Mouse (Mus musculus) intestine, embryonic 16.5 days (tissue): Measurements from ENCODE around the gene Gm20388. TPM values are rescaled to one million over a fixed set of nuclear protein-coding genes. Genes with fewer than 3 reads are reported as not detected.

Source experiments
- ATAC-seq: fragments of 200-750 bp; cut with Nextera tagmentation; 2 replicates; pipeline ENCODE4 v1.8.0; 2017; ENCODE audit warnings: moderate TSS enrichment, moderate library complexity
- H3K27ac ChIP-seq: fragments of 300-500 bp; sonication (generic); 2 replicates; pipeline ENCODE4 v1.5.1; 2014; ENCODE audit warnings: mild to moderate bottlenecking, low read length
- H3K27me3 ChIP-seq: fragments of 300-500 bp; sonication (generic); replicated peaks from 2 replicates; pipeline ENCODE4 v1.6.1; 2014; ENCODE audit warnings: low read length, control low read depth, mixed read lengths; ENCODE audit not compliant: control insufficient read depth, insufficient read depth
- H3K36me3 ChIP-seq: fragments of 300-500 bp; sonication (generic); 2 replicates; pipeline ENCODE4 v1.6.1; 2014; ENCODE audit warnings: low read length, control low read depth; ENCODE audit not compliant: control insufficient read depth, insufficient read depth
- H3K4me1 ChIP-seq: fragments of 300-500 bp; sonication (generic); 2 replicates; pipeline ENCODE4 v1.6.1; 2014; ENCODE audit warnings: low read length, control low read depth, mixed read lengths; ENCODE audit not compliant: control insufficient read depth, insufficient read depth
- H3K4me2 ChIP-seq: fragments of 300-500 bp; sonication (generic); 2 replicates; pipeline ENCODE4 v1.6.1; 2014; ENCODE audit warnings: low read depth, low read length, control low read depth
- H3K4me3 ChIP-seq: fragments of 300-500 bp; sonication (generic); 2 replicates; pipeline ENCODE4 v1.5.1; 2014; ENCODE audit warnings: mild to moderate bottlenecking, low read length
- H3K9ac ChIP-seq: fragments of 300-500 bp; sonication (generic); 2 replicates; pipeline ENCODE4 v1.6.1; 2014; ENCODE audit warnings: low read depth, low read length
- H3K9me3 ChIP-seq: fragments of 300-500 bp; sonication (generic); 2 replicates; pipeline ENCODE4 v1.6.1; 2016; ENCODE audit warnings: low read length, control low read depth; ENCODE audit not compliant: control insufficient read depth
- WGBS: fragments of 180-500 bp; shearing (Covaris S2); extraction: QIAGEN DNeasy Blood & Tissue Kit; methylation state at CpG from one replicate; pipeline ENCODE4 v1.1.7; 2014; 5-methylcytosine and 5-hydroxymethylcytosine counted together
- polyA plus RNA-seq: library from polyadenylated mRNA; unstranded; fragments of >200 nt; fragmentation: Nextera tagmentation; extraction: Ambion mirVana; gene quantifications from 2 replicates; pipeline ENCODE4 v1.2.1, GENCODE M21; 2015

The Gm20388 gene
- polyA plus RNA-seq, 1 experiment from 2014 or later: 5.8 TPM

DNA sequence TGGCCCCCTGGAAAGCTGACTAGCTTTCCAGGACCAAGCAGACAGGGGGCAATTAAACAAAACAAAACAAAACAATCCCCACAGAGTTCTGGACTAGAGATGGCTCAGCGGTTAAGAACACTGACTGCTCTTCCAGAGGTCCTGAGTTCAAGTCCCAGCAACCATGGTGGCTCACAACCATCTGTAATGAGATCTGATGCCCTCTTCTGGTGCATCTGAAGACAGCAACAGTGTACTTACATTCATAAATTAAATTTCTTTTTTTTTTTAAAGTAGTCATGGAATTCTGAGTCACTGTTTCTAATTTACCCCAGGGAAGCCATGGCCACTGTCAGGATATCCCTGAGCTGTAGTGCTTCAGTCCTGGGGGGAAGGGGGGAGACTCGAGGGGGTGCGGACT, 703.9 kb downstream of the Gm20388 start:
- WGBS: 90% methylated on average over 3 of the region's 3 CpGs
- Histone ChIP-seq H3K9me3 (no peaks in the 10 kb centered on the region; the same call in 1 of the 2 replicates), H3K9ac (no peak overlapping the region), H3K27ac (no peak overlapping the region), H3K4me3 (no peak overlapping the region), H3K4me2 (no peak overlapping the region), H3K4me1 (no peaks in the 10 kb centered on the region), H3K27me3 (no peaks in the 10 kb centered on the region), H3K36me3 (no peaks in the 10 kb centered on the region)
- no peak for ATAC-seq

DNA sequence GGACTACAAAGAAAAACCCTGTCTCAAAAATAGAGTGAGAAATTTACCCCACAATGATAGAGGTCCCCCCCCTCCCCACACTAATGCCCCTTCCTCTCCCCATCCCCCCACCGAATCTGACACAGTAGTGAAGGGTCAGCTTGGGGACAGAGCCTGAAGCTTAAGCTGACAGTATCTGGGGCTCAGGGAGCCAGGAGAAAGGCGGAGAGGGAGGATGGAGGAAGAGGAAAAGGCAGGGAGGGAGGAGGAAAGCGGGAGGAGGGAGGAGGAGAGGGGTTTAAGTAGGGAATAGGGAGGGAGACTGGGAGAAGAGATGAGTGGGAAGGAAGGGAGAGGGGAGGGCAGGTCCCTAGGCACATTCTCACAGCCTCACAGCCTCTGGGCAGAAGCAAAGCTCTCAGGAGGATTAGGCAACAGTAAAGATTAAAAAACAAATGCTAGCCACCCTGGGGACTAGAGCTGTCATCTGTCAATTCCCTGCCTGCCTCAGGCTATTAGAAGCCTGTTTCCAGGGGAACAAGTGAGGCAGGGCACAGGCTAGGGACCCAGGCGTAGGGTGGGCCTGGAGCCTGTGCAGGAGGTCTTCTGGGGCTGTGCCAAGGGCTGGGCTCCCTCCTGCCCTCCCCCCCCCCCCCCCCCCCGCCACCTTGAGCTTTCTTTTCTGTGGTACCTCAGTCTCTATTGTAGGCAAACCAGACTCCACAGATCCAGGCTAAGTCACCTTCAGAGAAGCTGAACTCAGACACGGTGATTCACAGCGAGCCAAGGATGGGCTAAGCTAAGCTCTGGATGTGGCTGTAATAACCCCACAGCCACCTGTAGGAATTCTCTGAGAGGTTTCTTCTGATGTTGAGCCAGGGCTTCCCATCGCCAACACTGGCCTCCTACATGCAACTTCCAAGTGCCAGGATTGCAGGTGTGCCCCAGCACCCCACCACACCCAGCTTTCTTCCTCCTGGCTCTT, 706.3 kb downstream of the Gm20388 start:
- Histone ChIP-seq H3K9me3 (no peaks in the 10 kb centered on the region), H3K4me1 (no peaks in the 10 kb centered on the region), H3K36me3 (no peaks in the 10 kb centered on the region), H3K27me3 (no peaks in the 10 kb centered on the region), H3K4me3 (no peak overlapping the region), H3K9ac (no peak overlapping the region), H3K27ac (no peak overlapping the region), H3K4me2 (no peak overlapping the region)
- ATAC-seq: no peak
- WGBS: 49% methylated on average over 7 of the region's 8 CpGs

DNA sequence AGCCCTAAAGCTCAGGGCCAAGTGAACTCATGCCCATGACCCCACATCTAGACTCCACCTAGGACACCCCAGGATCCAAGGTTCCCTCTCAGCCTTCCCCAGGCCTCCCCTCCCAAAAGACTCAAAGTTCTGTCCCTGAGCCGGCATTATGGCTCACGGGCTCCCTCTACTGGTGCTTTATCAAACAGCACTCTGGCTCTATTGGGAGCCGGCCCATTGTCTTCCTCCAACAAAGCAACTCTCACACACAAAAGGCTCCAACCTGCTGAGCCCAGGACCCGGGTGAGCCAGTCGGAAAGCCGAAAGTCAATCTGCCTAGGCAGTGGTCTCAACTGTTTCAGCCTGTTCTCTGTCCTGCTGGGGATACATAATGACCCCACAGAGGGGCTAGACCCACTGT, 707.5 kb downstream of the Gm20388 start:
- no peak overlapping the region for H3K4me2 ChIP-seq
- no peak overlapping the region for H3K27ac ChIP-seq
- no peaks in the 10 kb centered on the region for H3K9me3 ChIP-seq
- no peak overlapping the region for H3K4me3 ChIP-seq
- H3K4me1 ChIP-seq: no peaks in the 10 kb centered on the region
- no peaks in the 10 kb centered on the region for H3K27me3 ChIP-seq
- H3K9ac ChIP-seq: no peak overlapping the region
- WGBS: 0% methylated on average over 6 of the region's 6 CpGs
- ATAC-seq: peak; percentile 23; the same call in 1 of the 2 replicates
- no peaks in the 10 kb centered on the region for H3K36me3 ChIP-seq

DNA sequence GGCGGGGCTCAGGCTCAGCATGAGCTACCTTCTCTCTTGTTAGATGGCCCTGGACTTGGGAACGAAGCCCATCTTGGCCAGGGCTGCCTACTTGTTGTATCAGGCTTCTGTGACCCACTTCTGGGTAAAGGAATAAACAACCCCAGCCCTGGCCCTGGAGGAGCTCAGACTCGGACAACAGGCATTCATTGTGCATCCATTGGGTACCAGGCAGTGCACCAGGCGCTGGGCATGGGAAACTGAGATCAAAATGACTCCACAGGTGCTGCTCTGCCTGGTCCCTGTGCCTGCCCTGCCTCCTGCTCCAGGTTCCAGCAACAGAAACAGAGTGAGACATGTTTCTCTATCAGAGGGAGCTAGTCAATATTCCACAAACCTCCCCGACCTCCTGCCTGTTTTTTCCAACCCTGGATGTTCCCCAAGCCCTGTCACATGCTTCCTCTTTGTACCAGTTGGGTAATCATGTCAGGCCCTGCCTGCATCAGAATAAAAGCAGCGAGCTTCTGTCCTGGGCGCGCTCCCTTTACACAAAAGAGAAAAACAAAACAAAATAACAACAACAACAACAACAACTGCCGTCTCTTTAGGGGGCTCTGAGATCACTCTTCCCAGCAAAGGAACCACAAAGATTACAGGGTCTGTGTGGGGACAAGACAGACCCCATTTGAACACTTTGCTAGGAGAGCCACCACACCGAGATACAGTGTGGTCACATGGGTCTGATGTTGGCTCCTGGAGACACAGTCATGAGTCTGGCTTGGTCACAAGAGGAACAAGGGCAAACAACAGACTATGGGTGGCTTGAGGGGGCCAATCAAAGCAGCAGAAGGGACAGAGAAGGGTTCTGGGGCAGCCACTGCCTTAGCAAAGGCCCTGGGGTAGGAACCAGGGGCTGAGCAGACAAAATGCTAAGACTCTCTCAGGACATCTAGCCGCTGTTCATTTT, 708.9 kb downstream of the Gm20388 start:
- 74% methylated on average over 11 of the region's 11 CpGs for WGBS
- Histone ChIP-seq H3K4me1 (no peaks in the 10 kb centered on the region), H3K9me3 (no peaks in the 10 kb centered on the region), H3K4me3 (no peak overlapping the region), H3K4me2 (no peak overlapping the region), H3K36me3 (no peaks in the 10 kb centered on the region), H3K27ac (no peak overlapping the region), H3K9ac (no peak overlapping the region), H3K27me3 (no peaks in the 10 kb centered on the region)
- no peak for ATAC-seq

DNA sequence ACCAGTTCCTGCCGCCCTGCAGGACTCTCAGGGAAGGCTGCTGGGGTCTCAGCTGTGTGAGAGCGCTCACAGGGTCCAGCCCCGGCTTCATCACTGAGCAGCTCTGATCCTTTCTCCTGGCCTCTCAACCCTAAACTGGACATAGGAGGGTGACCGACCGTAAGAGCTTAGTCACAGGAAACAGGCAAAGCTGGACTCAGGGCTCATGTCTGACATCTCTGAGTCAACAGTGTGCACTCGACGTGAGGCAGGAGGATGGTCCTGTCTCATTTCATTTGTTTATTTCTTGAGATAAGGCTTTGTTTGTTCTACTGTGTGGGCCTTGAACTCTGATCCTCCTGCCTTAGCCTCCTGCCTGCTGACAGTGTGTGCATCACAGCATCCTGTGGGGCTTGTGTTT, 709.8 kb downstream of the Gm20388 start:
- H3K9ac ChIP-seq: no peak overlapping the region
- no peaks in the 10 kb centered on the region for H3K9me3 ChIP-seq
- H3K27me3 ChIP-seq: no peaks in the 10 kb centered on the region
- no peak for ATAC-seq
- no peak overlapping the region for H3K4me3 ChIP-seq
- no peak overlapping the region for H3K4me2 ChIP-seq
- no peak overlapping the region for H3K27ac ChIP-seq
- H3K36me3 ChIP-seq: no peaks in the 10 kb centered on the region
- WGBS: 35% methylated on average over 7 of the region's 7 CpGs
- H3K4me1 ChIP-seq: no peaks in the 10 kb centered on the region

DNA sequence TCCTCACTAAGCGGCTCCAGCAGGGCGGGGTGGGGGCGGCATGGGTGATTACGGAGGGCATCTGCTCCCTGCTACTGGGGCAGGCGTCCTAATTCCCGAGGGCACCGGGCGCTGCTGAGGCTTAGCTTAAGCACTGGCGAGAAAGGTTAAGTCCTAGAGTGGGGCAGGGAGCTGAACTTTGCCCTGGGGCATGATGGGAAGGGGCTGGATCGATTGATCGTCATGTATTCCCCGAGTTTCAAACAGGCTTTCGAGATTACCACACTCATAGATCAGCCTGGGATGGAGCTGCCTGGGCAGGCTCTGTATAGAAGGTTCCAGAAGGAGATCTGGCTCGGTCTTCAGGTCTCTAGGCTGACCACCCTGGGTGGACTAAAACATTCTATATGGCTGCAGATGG, 711.5 kb downstream of the Gm20388 start:
- no peak overlapping the region for H3K4me3 ChIP-seq
- ATAC-seq: no peak
- no peaks in the 10 kb centered on the region for H3K9me3 ChIP-seq
- H3K4me1 ChIP-seq: no peaks in the 10 kb centered on the region
- no peak overlapping the region for H3K27ac ChIP-seq
- no peak overlapping the region for H3K9ac ChIP-seq
- 66% methylated on average over 14 of the region's 14 CpGs for WGBS
- no peak overlapping the region for H3K4me2 ChIP-seq
- no peaks in the 10 kb centered on the region for H3K27me3 ChIP-seq
- H3K36me3 ChIP-seq: no peaks in the 10 kb centered on the region

DNA sequence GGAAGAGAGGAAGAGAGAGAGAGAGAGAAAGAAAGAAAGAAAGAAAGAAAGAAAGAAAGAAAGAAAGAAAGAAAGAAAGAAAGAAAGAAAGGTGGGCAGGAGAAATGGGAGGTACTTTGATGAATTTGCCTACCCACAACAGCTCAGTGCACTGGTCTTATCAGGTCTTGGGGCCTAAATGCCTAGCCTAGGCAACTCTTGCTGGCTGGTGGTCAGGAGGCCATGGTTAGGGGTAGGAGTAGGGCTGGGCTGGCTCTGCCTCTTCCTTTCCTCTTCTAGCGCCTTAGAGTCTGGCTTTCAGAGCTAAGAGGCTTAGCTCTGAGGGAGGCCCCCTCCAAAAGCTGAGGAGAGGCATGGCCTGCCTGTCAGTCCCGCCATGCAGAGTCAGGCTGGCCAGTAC, 713.0 kb downstream of the Gm20388 start:
- Histone ChIP-seq H3K36me3 (no peaks in the 10 kb centered on the region), H3K9me3 (no peaks in the 10 kb centered on the region), H3K9ac (no peak overlapping the region), H3K27ac (no peak overlapping the region), H3K4me3 (no peak overlapping the region), H3K4me2 (no peak overlapping the region), H3K27me3 (no peaks in the 10 kb centered on the region), H3K4me1 (no peaks in the 10 kb centered on the region)
- 42% methylated on average over 2 of the region's 2 CpGs for WGBS
- no peak for ATAC-seq

DNA sequence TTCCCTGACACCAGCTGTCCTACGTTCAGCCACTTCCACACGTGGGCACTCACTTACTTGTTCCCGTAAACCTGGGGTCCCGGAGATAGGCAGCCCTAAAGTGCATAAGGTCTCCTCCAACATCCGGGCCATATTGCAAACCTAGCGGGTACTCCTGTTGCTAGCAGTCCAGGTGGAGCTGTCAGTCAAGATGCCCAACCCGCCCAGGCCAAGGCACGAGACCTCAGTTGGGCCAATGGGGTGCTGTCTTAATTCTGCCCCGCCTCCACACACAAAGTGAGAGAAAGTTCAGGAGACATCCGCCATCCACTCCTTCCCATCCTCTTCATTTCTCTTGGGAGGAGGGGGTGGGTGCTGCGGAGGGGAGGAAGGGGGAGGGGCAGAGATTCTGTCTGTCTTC, 715.8 kb downstream of the Gm20388 start:
- 66% methylated on average over 11 of the region's 11 CpGs for WGBS
- no peak for ATAC-seq
- no peaks in the 10 kb centered on the region for H3K4me1 ChIP-seq
- H3K36me3 ChIP-seq: no peaks in the 10 kb centered on the region
- no peaks in the 10 kb centered on the region for H3K27me3 ChIP-seq
- H3K9me3 ChIP-seq: no peaks in the 10 kb centered on the region
- no peak overlapping the region for H3K27ac ChIP-seq
- no peak overlapping the region for H3K4me2 ChIP-seq
- H3K9ac ChIP-seq: no peak overlapping the region
- H3K4me3 ChIP-seq: no peak overlapping the region

DNA sequence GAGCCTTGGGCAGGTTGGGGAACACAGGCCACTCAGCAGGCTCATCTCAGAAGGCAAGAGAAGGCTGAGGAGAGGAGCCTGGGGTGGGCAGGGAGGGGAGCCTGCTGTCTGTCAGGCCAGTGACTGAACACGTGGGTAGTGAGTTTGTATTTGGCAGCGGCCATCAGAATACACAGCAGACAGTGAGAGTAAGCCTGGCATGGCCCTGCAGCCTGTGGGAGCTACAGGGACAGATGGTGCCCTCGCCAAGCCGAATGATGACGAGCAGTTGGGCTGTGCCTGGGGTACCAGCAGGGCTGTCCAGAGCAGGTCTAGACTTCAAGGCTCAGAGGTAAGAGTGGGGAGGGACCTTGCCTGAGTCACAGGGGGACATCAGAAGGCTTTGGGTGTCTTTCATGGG, 716.7 kb downstream of the Gm20388 start:
- no peaks in the 10 kb centered on the region for H3K9me3 ChIP-seq
- no peak overlapping the region for H3K4me3 ChIP-seq
- no peaks in the 10 kb centered on the region for H3K4me1 ChIP-seq
- no peaks in the 10 kb centered on the region for H3K27me3 ChIP-seq
- no peaks in the 10 kb centered on the region for H3K36me3 ChIP-seq
- H3K27ac ChIP-seq: no peak overlapping the region
- no peak for ATAC-seq
- H3K9ac ChIP-seq: no peak overlapping the region
- 79% methylated on average over 5 of the region's 5 CpGs for WGBS
- H3K4me2 ChIP-seq: no peak overlapping the region
